Mouse (Mus musculus): ENCODE data around the gene Rras2. TPM values are rescaled to one million over a fixed set of nuclear protein-coding genes. Genes with fewer than 3 reads are reported as not detected.

The Rras2 gene
- polyA plus RNA-seq, 1 experiment = 27.4 TPM

GRCm38 (mm10) chr7:114083088-114083487 lies 34.5 kb downstream of the Rras2 start:
- WGBS = 18% methylated on average over 2 of the region's 2 CpGs
- Histone ChIP-seq H3K27me3 (ENCODE audit: control insufficient read depth, insufficient read depth, low read length) (no peaks in the 10 kb centered on the region), H3K27ac (ENCODE audit: control insufficient read depth, insufficient read depth, low read length) (no peak overlapping the region), H3K36me3 (ENCODE audit: control insufficient read depth, insufficient read depth, low read length) (no peaks in the 10 kb centered on the region), H3K4me1 (replicated peaks; ENCODE audit: control insufficient read depth, insufficient read depth, low read length) (peaks cover 23% of the 10 kb centered on the region), H3K4me3 (ENCODE audit: control insufficient read depth, insufficient read depth, low read length) (no peak overlapping the region)
- TF ChIP-seq CTCF (IDR thresholded peaks at IDR 0.05; ENCODE audit: borderline replicate concordance, control insufficient read depth, extremely low read depth, insufficient read depth, low read length, poor library complexity) (no peak), POLR2A (IDR thresholded peaks at IDR 0.05; ENCODE audit: control insufficient read depth, extremely low read depth, insufficient read depth, low read length, poor library complexity) (no peak)
- DNase-seq = no peak

GRCm38 (mm10) chr7:114081633-114082420 lies 35.8 kb downstream of the Rras2 start:
- WGBS = 31% methylated on average over 21 of the region's 21 CpGs

GRCm38 (mm10) chr7:114080250-114080649 lies 37.3 kb downstream of the Rras2 start:
- WGBS = 98% methylated on average over 5 of the region's 5 CpGs
- no peak for DNase-seq
- peaks cover 11% of the 10 kb centered on the region for H3K4me1 ChIP-seq (replicated peaks; ENCODE audit: control insufficient read depth, insufficient read depth, low read length)
- H3K27ac ChIP-seq (ENCODE audit: control insufficient read depth, insufficient read depth, low read length) = no peak overlapping the region
- H3K4me3 ChIP-seq (ENCODE audit: control insufficient read depth, insufficient read depth, low read length) = no peak overlapping the region
- H3K27me3 ChIP-seq (ENCODE audit: control insufficient read depth, insufficient read depth, low read length) = no peaks in the 10 kb centered on the region
- H3K36me3 ChIP-seq (ENCODE audit: control insufficient read depth, insufficient read depth, low read length) = no peaks in the 10 kb centered on the region
- TF ChIP-seq POLR2A (IDR thresholded peaks at IDR 0.05; ENCODE audit: control insufficient read depth, extremely low read depth, insufficient read depth, low read length, poor library complexity) (no peak), CTCF (IDR thresholded peaks at IDR 0.05; ENCODE audit: borderline replicate concordance, control insufficient read depth, extremely low read depth, insufficient read depth, low read length, poor library complexity) (no peak)

More at GRCm38 (mm10) chr7:114081633-114082420, 35.8 kb downstream of the Rras2 start:
- no peak for DNase-seq
- H3K36me3 ChIP-seq (ENCODE audit: control insufficient read depth, insufficient read depth, low read length) = no peaks in the 10 kb centered on the region
- H3K27me3 ChIP-seq (ENCODE audit: control insufficient read depth, insufficient read depth, low read length) = no peaks in the 10 kb centered on the region
- TF ChIP-seq CTCF (IDR thresholded peaks at IDR 0.05; ENCODE audit: borderline replicate concordance, control insufficient read depth, extremely low read depth, insufficient read depth, low read length, poor library complexity) = no peak
- TF ChIP-seq POLR2A (IDR thresholded peaks at IDR 0.05; ENCODE audit: control insufficient read depth, extremely low read depth, insufficient read depth, low read length, poor library complexity) = no peak
- no peak overlapping the region for H3K4me3 ChIP-seq (ENCODE audit: control insufficient read depth, insufficient read depth, low read length)
- H3K27ac ChIP-seq (ENCODE audit: control insufficient read depth, insufficient read depth, low read length) = no peak overlapping the region
- peaks cover 17% of the 10 kb centered on the region for H3K4me1 ChIP-seq (replicated peaks; ENCODE audit: control insufficient read depth, insufficient read depth, low read length)

GRCm38 (mm10) chr7:114079343-114079742 lies 38.2 kb downstream of the Rras2 start:
- TF ChIP-seq CTCF (IDR thresholded peaks at IDR 0.05; ENCODE audit: borderline replicate concordance, control insufficient read depth, extremely low read depth, insufficient read depth, low read length, poor library complexity) (no peak), POLR2A (IDR thresholded peaks at IDR 0.05; ENCODE audit: control insufficient read depth, extremely low read depth, insufficient read depth, low read length, poor library complexity) (no peak)
- no peak overlapping the region for H3K4me3 ChIP-seq (ENCODE audit: control insufficient read depth, insufficient read depth, low read length)
- no peaks in the 10 kb centered on the region for H3K27me3 ChIP-seq (ENCODE audit: control insufficient read depth, insufficient read depth, low read length)
- peaks cover 11% of the 10 kb centered on the region for H3K4me1 ChIP-seq (replicated peaks; ENCODE audit: control insufficient read depth, insufficient read depth, low read length)
- no peaks in the 10 kb centered on the region for H3K36me3 ChIP-seq (ENCODE audit: control insufficient read depth, insufficient read depth, low read length)
- WGBS = 90% methylated on average over 4 of the region's 4 CpGs
- DNase-seq = no peak
- no peak overlapping the region for H3K27ac ChIP-seq (ENCODE audit: control insufficient read depth, insufficient read depth, low read length)

- H3K27me3 ChIP-seq (ENCODE audit: control insufficient read depth, insufficient read depth, low read length) = no peaks in the 10 kb centered on the region
- H3K4me3 ChIP-seq (ENCODE audit: control insufficient read depth, insufficient read depth, low read length) = no peak overlapping the region
- no peak overlapping the region for H3K27ac ChIP-seq (ENCODE audit: control insufficient read depth, insufficient read depth, low read length)
- H3K36me3 ChIP-seq (ENCODE audit: control insufficient read depth, insufficient read depth, low read length) = no peaks in the 10 kb centered on the region
- TF ChIP-seq POLR2A (IDR thresholded peaks at IDR 0.05; ENCODE audit: control insufficient read depth, extremely low read depth, insufficient read depth, low read length, poor library complexity) (no peak), CTCF (IDR thresholded peaks at IDR 0.05; ENCODE audit: borderline replicate concordance, control insufficient read depth, extremely low read depth, insufficient read depth, low read length, poor library complexity) (no peak)
- no peak for DNase-seq
- 93% methylated on average over 2 of the region's 2 CpGs for WGBS
- H3K4me1 ChIP-seq (replicated peaks; ENCODE audit: control insufficient read depth, insufficient read depth, low read length) = peaks cover 20% of the 10 kb centered on the region
Observed at GRCm38 (mm10) chr7:114074595-114074994, 43.0 kb downstream of the Rras2 start.

- H3K27ac ChIP-seq (ENCODE audit: control insufficient read depth, insufficient read depth, low read length) = no peak overlapping the region
- H3K4me1 ChIP-seq (replicated peaks; ENCODE audit: control insufficient read depth, insufficient read depth, low read length) = peaks cover 19% of the 10 kb centered on the region
- TF ChIP-seq POLR2A (IDR thresholded peaks at IDR 0.05; ENCODE audit: control insufficient read depth, extremely low read depth, insufficient read depth, low read length, poor library complexity) (no peak), CTCF (IDR thresholded peaks at IDR 0.05; ENCODE audit: borderline replicate concordance, control insufficient read depth, extremely low read depth, insufficient read depth, low read length, poor library complexity) (no peak)
- no peak overlapping the region for H3K4me3 ChIP-seq (ENCODE audit: control insufficient read depth, insufficient read depth, low read length)
- no peak for DNase-seq
- 92% methylated on average over 7 of the region's 7 CpGs for WGBS
- H3K27me3 ChIP-seq (ENCODE audit: control insufficient read depth, insufficient read depth, low read length) = no peaks in the 10 kb centered on the region
- H3K36me3 ChIP-seq (ENCODE audit: control insufficient read depth, insufficient read depth, low read length) = no peaks in the 10 kb centered on the region
Observed at GRCm38 (mm10) chr7:114074133-114074532, 43.4 kb downstream of the Rras2 start.
